Mouse (Mus musculus) urinary bladder, postnatal 36 days (tissue): ENCODE measurements around the gene Ykt6.
A peak's percentile ranks its signal among the peaks of the same experiment; 100 is the strongest.
"Not testable (repeated sequence)": the region's sequence is repeated elsewhere in the genome, so short reads cannot be mapped to it uniquely, and the experiment has no call there.

Experiments used
- DNase-seq, 2 experiments: peaks; one replicate each; pipeline ENCODE4 v3.0.0; 2022; ENCODE audit warnings: low spot score in 2 of 2, mixed read lengths in 1 of 2

The Ykt6 gene

GRCm38 (mm10) chr11:5990910-5991309, 35.4 kb downstream of the Ykt6 start:
- DNase-seq, result peak in 1 of 2 experiments; percentile 32

- DNase-seq, result no peak
Observed at GRCm38 (mm10) chr11:5994212-5994611, 38.7 kb downstream of the Ykt6 start.

DNA sequence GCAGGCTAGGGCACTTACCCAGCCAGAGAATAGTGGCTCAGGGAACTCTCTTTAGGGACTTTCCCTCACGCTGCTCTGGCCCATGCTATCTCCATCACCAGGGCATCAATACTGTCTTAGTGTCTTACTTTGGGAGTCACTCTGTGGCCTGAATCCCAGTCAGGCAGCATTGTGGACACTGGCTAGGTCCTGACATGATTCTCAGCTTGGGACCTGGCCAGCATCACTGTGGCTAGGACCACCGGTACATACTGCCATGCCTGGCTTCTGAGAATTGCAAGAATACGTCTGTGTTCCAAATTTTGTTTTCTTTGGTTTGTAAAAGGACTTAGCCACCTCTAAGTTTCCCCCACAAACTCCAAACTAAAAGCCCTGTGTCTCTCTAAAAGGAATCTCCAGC, 39.4 kb downstream of the Ykt6 start:
- DNase-seq, result no peak

DNA sequence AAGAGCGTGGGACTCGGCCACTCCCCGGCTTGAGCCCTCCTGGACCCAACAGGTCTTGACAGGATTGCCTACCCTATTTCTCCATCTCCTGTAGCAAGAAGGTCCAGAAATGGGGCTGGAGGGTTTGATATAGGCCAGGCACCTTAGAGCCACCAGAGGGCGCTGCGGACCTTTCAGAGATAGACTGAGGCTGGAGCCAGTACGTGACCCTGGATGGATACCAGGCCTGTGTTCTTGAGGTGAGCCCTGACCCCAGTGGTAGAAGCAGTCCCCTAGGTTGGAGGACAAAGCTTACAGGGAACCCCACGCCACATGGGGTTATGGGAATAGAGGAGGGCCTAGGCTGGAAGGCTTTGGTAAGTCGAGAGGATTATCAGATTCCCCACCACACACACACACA, 40.5 kb downstream of the Ykt6 start:
- peak; percentile 78 to 84 for DNase-seq

DNA sequence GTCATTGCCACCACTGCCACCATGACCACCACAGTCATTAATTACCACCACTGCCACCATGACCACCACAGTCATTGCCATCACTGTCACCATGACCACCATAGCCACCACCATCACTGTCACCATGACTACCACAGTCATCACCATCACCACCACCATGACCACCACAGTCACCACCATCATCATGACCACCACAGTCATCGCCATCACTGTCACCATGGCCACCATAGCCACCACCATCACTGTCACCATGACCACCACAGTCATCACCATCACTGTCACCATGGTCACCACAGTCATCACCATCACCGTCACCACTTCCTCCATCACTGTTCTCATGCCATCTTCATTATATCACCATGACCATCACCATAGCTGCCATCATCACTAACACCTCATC, 43.0 kb downstream of the Ykt6 start:
- DNase-seq, result no peak

DNA sequence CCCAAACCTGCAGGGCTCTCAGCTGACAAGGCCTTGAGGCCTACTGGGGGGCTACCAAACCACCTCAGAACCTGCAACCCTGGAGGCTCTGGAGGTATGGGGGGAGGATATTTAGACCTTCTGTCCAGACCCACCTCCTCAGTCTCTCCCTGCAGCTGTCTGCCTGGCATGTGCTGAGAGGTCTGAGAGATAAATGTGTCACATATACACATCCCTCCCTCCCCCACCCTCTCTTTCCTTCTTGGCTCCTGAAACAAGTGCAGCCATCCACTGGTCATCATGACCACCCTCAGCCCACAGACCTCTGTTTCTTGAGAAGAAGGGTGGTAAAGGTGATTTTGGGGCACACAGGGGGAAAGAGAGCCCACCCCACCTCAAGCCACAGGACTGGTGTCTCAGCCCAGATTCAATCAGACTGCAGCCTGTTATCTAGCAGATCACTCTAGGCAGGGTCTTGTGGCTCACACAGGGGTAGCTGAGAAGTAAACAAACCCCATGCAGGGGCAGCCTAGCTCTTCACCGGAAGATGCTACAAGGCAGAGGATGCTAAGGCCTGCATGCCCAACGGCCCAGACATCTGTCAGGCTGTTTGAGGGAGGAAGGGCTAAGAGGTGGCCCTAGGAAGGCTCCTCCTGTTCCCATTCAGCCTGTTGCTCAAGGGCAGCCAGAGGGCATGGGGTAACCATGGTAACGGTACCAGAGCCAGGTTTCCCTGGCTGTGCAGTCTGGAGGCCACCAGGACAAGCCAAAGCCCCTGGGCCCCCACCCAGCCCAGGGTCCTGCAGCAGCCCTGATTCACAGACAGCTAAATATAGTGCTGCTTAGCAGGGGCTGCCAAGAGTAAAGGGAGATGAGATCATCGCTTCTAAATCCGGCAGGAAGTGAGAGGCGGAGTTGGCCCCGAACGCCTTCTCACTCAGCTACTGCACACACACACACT, 44.6 kb downstream of the Ykt6 start:
- DNase-seq, result peak; percentile 37 to 55

DNA sequence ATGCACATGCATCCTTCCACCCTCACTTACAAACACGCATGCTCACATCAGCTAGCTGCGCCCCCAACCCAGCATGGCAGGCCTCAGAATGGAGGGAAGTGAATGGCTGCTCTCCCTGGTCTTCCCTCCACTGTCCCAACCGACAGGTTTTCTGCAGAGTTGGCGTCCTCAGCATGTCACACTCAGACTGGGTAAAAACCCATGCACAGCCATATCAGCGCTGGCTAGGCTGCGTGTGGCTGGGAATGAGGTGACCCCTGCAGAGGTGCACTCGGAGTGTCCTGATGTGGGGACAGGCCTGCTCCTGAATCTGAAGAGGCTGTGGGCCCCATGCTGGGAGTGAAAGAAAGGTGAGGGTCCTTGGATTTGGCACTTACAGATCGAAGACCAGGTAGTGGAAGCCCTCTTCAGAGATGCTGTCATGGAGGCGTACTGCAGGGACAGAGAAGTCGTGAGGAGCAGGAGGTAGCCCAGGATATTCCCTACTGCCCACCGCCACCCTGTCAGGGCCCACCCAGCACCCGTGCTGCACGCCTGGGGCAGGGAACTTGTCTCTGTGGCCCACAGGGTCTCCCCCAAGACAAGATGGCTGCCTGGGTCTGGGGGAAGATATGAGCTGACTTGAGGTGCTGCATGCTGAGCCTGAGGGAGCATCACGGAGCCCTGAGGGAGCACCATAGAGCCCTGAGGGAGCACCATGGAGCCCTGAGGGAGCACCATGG, 45.6 kb downstream of the Ykt6 start:
- DNase-seq, result no peak

GRCm38 (mm10) chr11:6001981-6002649, 46.6 kb downstream of the Ykt6 start:
- DNase-seq, result peak in 1 of 2 experiments; percentile 23

DNA sequence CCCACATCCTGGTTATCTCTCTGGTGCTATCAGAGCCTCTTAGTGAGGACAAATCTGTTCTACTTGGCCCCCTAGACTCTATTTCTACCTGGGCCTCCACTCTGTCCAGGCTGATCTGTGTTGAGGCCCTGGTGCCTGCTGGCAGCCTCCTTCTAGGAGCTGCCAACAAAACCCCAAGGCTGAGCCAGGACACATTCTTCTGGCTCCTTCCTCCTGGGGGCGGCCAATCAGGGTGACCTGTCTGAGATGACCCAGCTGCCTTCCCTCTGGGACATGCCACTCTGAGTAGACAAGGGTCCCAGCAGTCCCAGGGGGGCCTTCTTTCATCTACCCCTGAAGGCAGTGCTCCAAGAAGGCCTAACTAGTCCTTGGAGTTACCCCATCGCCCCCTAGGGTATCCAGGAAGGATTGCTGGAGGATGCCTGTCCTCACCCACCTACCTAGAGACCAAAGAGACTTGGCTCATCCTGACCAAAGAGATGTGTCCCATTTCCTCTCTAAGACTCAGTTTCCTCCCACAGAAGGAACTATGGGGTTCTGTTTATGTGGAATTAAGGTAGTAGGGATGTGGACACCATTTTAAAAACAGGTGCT, 47.6 kb downstream of the Ykt6 start:
- no peak for DNase-seq

- DNase-seq, result not testable (repeated sequence)
Observed at GRCm38 (mm10) chr11:6005374-6006043, 50.0 kb downstream of the Ykt6 start.

DNA sequence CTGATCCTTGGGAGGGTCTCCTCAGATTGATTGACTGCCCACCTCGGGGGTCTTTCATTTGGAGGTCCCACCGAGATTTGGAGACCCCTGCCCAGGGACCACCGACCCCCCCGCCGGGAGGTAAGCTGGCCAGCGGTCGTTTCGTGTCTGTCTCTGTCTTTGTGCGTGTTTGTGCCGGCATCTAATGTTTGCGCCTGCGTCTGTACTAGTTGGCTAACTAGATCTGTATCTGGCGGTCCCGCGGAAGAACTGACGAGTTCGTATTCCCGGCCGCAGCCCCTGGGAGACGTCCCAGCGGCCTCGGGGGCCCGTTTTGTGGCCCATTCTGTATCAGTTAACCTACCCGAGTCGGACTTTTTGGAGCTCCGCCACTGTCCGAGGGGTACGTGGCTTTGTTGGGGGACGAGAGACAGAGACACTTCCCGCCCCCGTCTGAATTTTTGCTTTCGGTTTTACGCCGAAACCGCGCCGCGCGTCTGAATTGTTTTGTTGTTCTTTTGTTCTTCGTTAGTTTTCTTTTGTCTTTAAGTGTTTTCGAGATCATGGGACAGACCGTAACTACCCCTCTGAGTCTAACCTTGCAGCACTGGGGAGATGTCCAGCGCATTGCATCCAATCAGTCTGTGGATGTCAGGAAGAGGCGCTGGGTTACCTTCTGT, 51.0 kb downstream of the Ykt6 start:
- DNase-seq, result not testable (repeated sequence)

- DNase-seq, result not testable (repeated sequence)
Observed at GRCm38 (mm10) chr11:6007010-6007778, 51.7 kb downstream of the Ykt6 start.

GRCm38 (mm10) chr11:6007779-6008128, 52.3 kb downstream of the Ykt6 start:
- DNase-seq, result not testable (repeated sequence)

GRCm38 (mm10) chr11:6010751-6011482, 55.4 kb downstream of the Ykt6 start:
- not testable (repeated sequence) for DNase-seq

- no peak for DNase-seq
Observed at GRCm38 (mm10) chr11:6011879-6012278, 56.4 kb downstream of the Ykt6 start.

DNA sequence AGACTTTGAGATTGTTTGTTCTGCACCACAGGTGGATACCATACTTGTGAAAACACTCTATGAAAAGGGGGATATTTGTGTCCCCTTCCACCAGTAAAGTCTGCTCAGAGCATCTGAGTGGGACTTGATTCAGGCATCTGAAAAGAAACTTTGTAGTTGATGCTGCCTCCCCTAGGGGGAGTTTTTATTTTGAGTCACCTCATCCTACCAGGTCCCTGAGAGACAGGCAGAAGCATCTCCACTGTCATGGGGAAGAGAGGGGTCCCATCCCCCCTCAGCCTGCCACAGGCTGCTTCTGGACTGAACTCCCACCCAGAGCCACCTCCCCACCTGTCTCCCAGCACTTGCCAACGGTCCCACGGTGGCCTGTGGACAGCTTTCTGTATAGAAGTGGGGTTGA, 57.9 kb downstream of the Ykt6 start:
- DNase-seq, result no peak

GRCm38 (mm10) chr11:6015011-6015431, 59.5 kb downstream of the Ykt6 start:
- DNase-seq, result no peak

GRCm38 (mm10) chr11:6016368-6016767, 60.9 kb downstream of the Ykt6 start:
- no peak for DNase-seq

DNA sequence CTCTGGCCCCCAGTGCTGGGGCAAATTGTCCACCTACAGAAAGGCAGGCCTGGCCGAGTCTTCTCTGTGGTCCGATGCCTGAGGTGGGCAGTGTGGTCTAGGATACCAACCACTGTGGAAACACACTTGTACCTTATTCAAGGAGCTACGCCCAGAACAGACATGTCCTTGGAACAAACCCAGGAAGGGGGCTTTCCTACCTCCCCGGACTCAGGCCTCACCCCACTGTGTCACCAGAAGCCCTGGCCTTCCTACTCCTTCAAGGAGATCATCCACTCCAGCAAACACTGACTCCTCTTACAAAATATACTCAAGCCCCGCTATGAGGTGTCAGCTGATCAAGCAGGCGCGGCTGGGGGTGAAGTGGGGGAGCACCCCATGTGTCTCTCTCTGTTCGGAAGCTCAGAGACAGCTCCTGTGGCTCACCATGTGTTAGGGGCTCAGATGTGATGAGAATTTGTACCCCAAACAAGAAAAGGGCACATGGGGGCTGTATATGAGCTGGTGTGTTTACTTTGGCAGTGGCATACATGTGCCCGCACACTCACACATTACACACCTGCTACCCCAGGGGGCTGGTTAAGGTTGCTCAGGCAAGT, 61.4 kb downstream of the Ykt6 start:
- DNase-seq, result no peak
